Mouse (Mus musculus): ENCODE measurements at regions not wholly inside any gene's neighbourhood (a gene's known extent, or its start where the extent isn't known, plus 50 kb on each side); places are given as distances from the start of the nearest gene placed in this dataset.

DNA sequence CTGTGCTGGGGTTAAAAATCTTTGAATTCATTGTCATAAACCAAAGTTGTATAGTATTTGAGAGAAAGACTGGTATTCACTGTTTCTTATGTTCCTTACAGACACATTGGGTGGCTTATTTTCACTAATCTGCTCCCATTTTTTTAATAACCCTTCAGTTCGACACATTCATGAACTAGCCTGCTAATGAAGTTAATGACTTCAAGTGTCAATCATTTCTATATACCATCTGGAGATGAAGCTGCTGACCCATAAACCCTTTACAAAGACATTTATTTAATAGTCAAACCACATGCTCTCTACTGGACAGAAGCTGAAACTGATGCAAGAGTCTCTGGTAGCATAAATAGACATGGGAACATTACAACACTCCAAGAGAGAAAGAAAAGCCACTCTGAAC lies 626.9 kb downstream of the Zfp619 start:
- TF ChIP-seq POLR2A (IDR thresholded peaks at IDR 0.05; ENCODE audit: low read depth, low read length) (no peak), CTCF (conservative IDR thresholded peaks at IDR 0.05; ENCODE audit: insufficient read depth, insufficient read length, low read depth, low read length) (no peak)
